Mouse (Mus musculus): ENCODE data around the gene Nectin2. TPM values are rescaled to one million over a fixed set of nuclear protein-coding genes. Genes with fewer than 3 reads are reported as not detected.
A peak's percentile ranks its signal among the peaks of the same experiment; 100 is the strongest.

Nectin2 gene
- polyA plus RNA-seq, 1 experiment from 2014 or later = 143 TPM

- Histone ChIP-seq H3K9ac (ENCODE audit: low read depth, low read length) (no peak overlapping the region), H3K27me3 (replicated peaks; ENCODE audit: control insufficient read depth, insufficient read depth, low read length) (no peaks in the 10 kb centered on the region), H3K4me2 (ENCODE audit: low read depth, low read length) (no peak overlapping the region), H3K4me1 (ENCODE audit: control insufficient read depth, insufficient read depth, low read length) (peaks cover 24% of the 10 kb centered on the region), H3K27ac (ENCODE audit: low read length) (no peak overlapping the region), H3K4me3 (ENCODE audit: low read length) (no peak overlapping the region), H3K36me3 (ENCODE audit: control insufficient read depth, insufficient read depth, low read length) (peaks cover 13% of the 10 kb centered on the region), H3K9me3 (ENCODE audit: control insufficient read depth, low read length) (no peaks in the 10 kb centered on the region)
- no peak for ATAC-seq
- WGBS = 89% methylated on average over 4 of the region's 4 CpGs
Measured at GRCm38 (mm10) chr7:19704475-19704874, 45.8 kb downstream of the Nectin2 start.

- Histone ChIP-seq H3K4me1 (ENCODE audit: control insufficient read depth, insufficient read depth, low read length) (peaks cover 38% of the 10 kb centered on the region), H3K4me2 (ENCODE audit: low read depth, low read length) (no peak overlapping the region), H3K9me3 (ENCODE audit: control insufficient read depth, low read length) (no peaks in the 10 kb centered on the region), H3K9ac (ENCODE audit: low read depth, low read length) (no peak overlapping the region), H3K27ac (ENCODE audit: low read length) (no peak overlapping the region), H3K4me3 (ENCODE audit: low read length) (no peak overlapping the region), H3K27me3 (replicated peaks; ENCODE audit: control insufficient read depth, insufficient read depth, low read length) (no peaks in the 10 kb centered on the region), H3K36me3 (ENCODE audit: control insufficient read depth, insufficient read depth, low read length) (peaks cover 10% of the 10 kb centered on the region)
- no peak for ATAC-seq
- WGBS = 88% methylated on average over 16 of the region's 16 CpGs
Measured at GRCm38 (mm10) chr7:19702859-19703555, 47.3 kb downstream of the Nectin2 start.

- H3K4me2 ChIP-seq (ENCODE audit: low read depth, low read length) = peak overlapping the region; percentile 30; the same call in 1 of the 2 replicates
- H3K4me1 ChIP-seq (ENCODE audit: control insufficient read depth, insufficient read depth, low read length) = peaks cover 38% of the 10 kb centered on the region
- H3K36me3 ChIP-seq (ENCODE audit: control insufficient read depth, insufficient read depth, low read length) = peaks cover 8% of the 10 kb centered on the region; the same call in 1 of the 2 replicates
- peak; percentile 95 for ATAC-seq
- H3K27me3 ChIP-seq (replicated peaks; ENCODE audit: control insufficient read depth, insufficient read depth, low read length) = no peaks in the 10 kb centered on the region
- no peak overlapping the region for H3K4me3 ChIP-seq (ENCODE audit: low read length)
- WGBS = 30% methylated on average over 22 of the region's 22 CpGs
- H3K9me3 ChIP-seq (ENCODE audit: control insufficient read depth, low read length) = no peaks in the 10 kb centered on the region; the same call in 1 of the 2 replicates
- H3K27ac ChIP-seq (ENCODE audit: low read length) = peak overlapping the region; percentile 83
- H3K9ac ChIP-seq (ENCODE audit: low read depth, low read length) = peak overlapping the region; percentile 59
Measured at GRCm38 (mm10) chr7:19701069-19701761, 49.1 kb downstream of the Nectin2 start.

- Histone ChIP-seq H3K4me1 (ENCODE audit: control insufficient read depth, insufficient read depth, low read length) (peaks cover 38% of the 10 kb centered on the region), H3K9ac (ENCODE audit: low read depth, low read length) (peak overlapping the region; percentile 42; the same call in 1 of the 2 replicates), H3K36me3 (ENCODE audit: control insufficient read depth, insufficient read depth, low read length) (peaks cover 8% of the 10 kb centered on the region; the same call in 1 of the 2 replicates), H3K27ac (ENCODE audit: low read length) (peak overlapping the region; percentile 83), H3K9me3 (ENCODE audit: control insufficient read depth, low read length) (no peaks in the 10 kb centered on the region; the same call in 1 of the 2 replicates), H3K4me3 (ENCODE audit: low read length) (no peak overlapping the region), H3K4me2 (ENCODE audit: low read depth, low read length) (peak overlapping the region; percentile 30; the same call in 1 of the 2 replicates), H3K27me3 (replicated peaks; ENCODE audit: control insufficient read depth, insufficient read depth, low read length) (no peaks in the 10 kb centered on the region)
- 48% methylated on average over 12 of the region's 12 CpGs for WGBS
- ATAC-seq = peak; percentile 57
Measured at GRCm38 (mm10) chr7:19700299-19701068, 49.8 kb downstream of the Nectin2 start.

- WGBS = 84% methylated on average over 4 of the region's 4 CpGs
- H3K36me3 ChIP-seq (ENCODE audit: control insufficient read depth, insufficient read depth, low read length) = peaks cover 8% of the 10 kb centered on the region; the same call in 1 of the 2 replicates
- ATAC-seq = no peak
- H3K4me2 ChIP-seq (ENCODE audit: low read depth, low read length) = no peak overlapping the region
- H3K27me3 ChIP-seq (replicated peaks; ENCODE audit: control insufficient read depth, insufficient read depth, low read length) = no peaks in the 10 kb centered on the region
- H3K9ac ChIP-seq (ENCODE audit: low read depth, low read length) = no peak overlapping the region
- H3K9me3 ChIP-seq (ENCODE audit: control insufficient read depth, low read length) = no peaks in the 10 kb centered on the region; the same call in 1 of the 2 replicates
- no peak overlapping the region for H3K4me3 ChIP-seq (ENCODE audit: low read length)
- H3K4me1 ChIP-seq (ENCODE audit: control insufficient read depth, insufficient read depth, low read length) = peaks cover 40% of the 10 kb centered on the region
- peak overlapping the region; percentile 83; the same call in 1 of the 2 replicates for H3K27ac ChIP-seq (ENCODE audit: low read length)
Measured at GRCm38 (mm10) chr7:19699827-19700148, 50.5 kb downstream of the Nectin2 start.

- Histone ChIP-seq H3K9ac (ENCODE audit: low read depth, low read length) (peak within 1 kb of the TSS; percentile 60), H3K27ac (ENCODE audit: low read length) (peak within 1 kb of the TSS; percentile 83; the same call in 1 of the 2 replicates), H3K4me3 (ENCODE audit: low read length) (peak within 1 kb of the TSS; percentile 37), H3K36me3 (ENCODE audit: control insufficient read depth, insufficient read depth, low read length) (peaks cover 8% of the 10 kb centered on the region; the same call in 1 of the 2 replicates), H3K27me3 (replicated peaks; ENCODE audit: control insufficient read depth, insufficient read depth, low read length) (no peaks in the 10 kb centered on the region), H3K4me2 (ENCODE audit: low read depth, low read length) (peak within 1 kb of the TSS; percentile 59), H3K4me1 (ENCODE audit: control insufficient read depth, insufficient read depth, low read length) (peaks cover 45% of the 10 kb centered on the region), H3K9me3 (ENCODE audit: control insufficient read depth, low read length) (no peaks in the 10 kb centered on the region; the same call in 1 of the 2 replicates)
- 5% methylated on average over 20 of the region's 20 CpGs for WGBS
- no peak for ATAC-seq
Measured at GRCm38 (mm10) chr7:19698907-19699826, 51.1 kb downstream of the Nectin2 start, which contains the start of gene Apoe. Gene Apoe, minus strand, starts transcription at chr7:19699188.

GRCm38 (mm10) chr7:19697949-19698906 lies 52.1 kb downstream of the Nectin2 start:
- Histone ChIP-seq H3K4me3 (ENCODE audit: low read length) (peak overlapping the region; percentile 37), H3K9me3 (ENCODE audit: control insufficient read depth, low read length) (no peaks in the 10 kb centered on the region; the same call in 1 of the 2 replicates), H3K4me2 (ENCODE audit: low read depth, low read length) (peak overlapping the region; percentile 59), H3K27me3 (replicated peaks; ENCODE audit: control insufficient read depth, insufficient read depth, low read length) (no peaks in the 10 kb centered on the region), H3K36me3 (ENCODE audit: control insufficient read depth, insufficient read depth, low read length) (peaks cover 8% of the 10 kb centered on the region; the same call in 1 of the 2 replicates), H3K9ac (ENCODE audit: low read depth, low read length) (peak overlapping the region; percentile 60), H3K27ac (ENCODE audit: low read length) (no peak overlapping the region), H3K4me1 (ENCODE audit: control insufficient read depth, insufficient read depth, low read length) (peaks cover 54% of the 10 kb centered on the region)
- WGBS = 5% methylated on average over 28 of the region's 28 CpGs
- ATAC-seq = no peak
